8 mouse cellular contexts compared by ENCODE assay signal in genomic region chr2:119675215-119675784, GRCm38 (mm10). TPM values are rescaled to one million over a fixed set of nuclear protein-coding genes. Genes with fewer than 3 reads are reported as not detected.
A peak's percentile ranks its signal among the peaks of the same experiment; 100 is the strongest.
DNase-seq lines count a peak whose midpoint lies in the region; ATAC-seq and TF ChIP-seq lines count a peak whose summit lies in the region.

No protein-coding gene starts in this region.

- peak overlapping the region; percentile 83 for H3K27ac ChIP-seq in hindbrain, embryonic 15.5 days (replicated peaks)

- peak; percentile 42 for DNase-seq in embryo, embryonic 10.5 days (ENCODE audit: low spot score)
- no peak for DNase-seq in embryo, embryonic 11 days
- peak; percentile 24 for DNase-seq in embryo, embryonic 11.5 days (ENCODE audit: low read depth, low spot score)
- no peak for DNase-seq in frontal cortex, postnatal 10 days (ENCODE audit: low spot score in 2 of 2)
- DNase-seq in thymus, postnatal 25 days, result no peak

- ATAC-seq in hindbrain, embryonic 15.5 days (ENCODE audit: low FRiP score, low read depth), result peak; percentile 88
- peak; percentile 67 for ATAC-seq in megakaryocyte progenitor cell, adult 5-6 weeks (replicated peaks; ENCODE audit: poor library complexity)

- peak overlapping the region; percentile 96 for H3K4me2 ChIP-seq in hindbrain, embryonic 15.5 days

- H3K79me3 ChIP-seq in C2C12 (ENCODE audit: low read depth), result peaks cover 50% of the 10 kb centered on the region

- no peaks in the 10 kb centered on the region for H3K27me3 ChIP-seq in C2C12 (ENCODE audit: control insufficient read depth, insufficient read depth, insufficient read length)
- no peaks in the 10 kb centered on the region for H3K27me3 ChIP-seq in hindbrain, embryonic 15.5 days

- H3K79me2 ChIP-seq in C2C12 (ENCODE audit: control insufficient read depth, insufficient read depth), result peaks cover 53% of the 10 kb centered on the region

- peak overlapping the region; percentile 97 for H3ac ChIP-seq in C2C12 (ENCODE audit: control insufficient read depth, insufficient read length, low read depth)

- peaks cover 13% of the 10 kb centered on the region for H3K36me3 ChIP-seq in C2C12 (ENCODE audit: control insufficient read depth, insufficient read depth)
- no peaks in the 10 kb centered on the region for H3K36me3 ChIP-seq in hindbrain, embryonic 15.5 days

- WGBS in hindbrain, embryonic 15.5 days, result 0% methylated on average over 33 of the region's 39 CpGs

- peaks cover 35% of the 10 kb centered on the region for H3K4me1 ChIP-seq in hindbrain, embryonic 15.5 days (replicated peaks)

- no peak for TF ChIP-seq CTCF in C2C12 (IDR thresholded peaks at IDR 0.05; ENCODE audit: control insufficient read depth, insufficient read depth, insufficient read length)

- peak overlapping the region; percentile 92 for H3K4me3 ChIP-seq in C2C12 (ENCODE audit: insufficient read depth, poor library complexity, severe bottlenecking)
- H3K4me3 ChIP-seq in hindbrain, embryonic 15.5 days, result peak overlapping the region; percentile 100

- H3K9ac ChIP-seq in hindbrain, embryonic 15.5 days, result peak overlapping the region; percentile 99

- H3K9me3 ChIP-seq in hindbrain, embryonic 15.5 days, result no peaks in the 10 kb centered on the region

TF ChIP-seq in C2C12, 6 proteins besides CTCF, POLR2A, EP300 and RAD21:
- TF ChIP-seq MAX (IDR thresholded peaks at IDR 0.05) (no peak), MYOG (IDR thresholded peaks at IDR 0.05; ENCODE audit: control insufficient read depth, extremely low read depth, insufficient read length) (no peak), FOSL1 (IDR thresholded peaks at IDR 0.05; ENCODE audit: insufficient read depth, low read length, poor library complexity, severe bottlenecking) (no peak), MYOD1 (IDR thresholded peaks at IDR 0.05; ENCODE audit: control insufficient read depth, insufficient read length, low read depth) (no peak), USF1 (IDR thresholded peaks at IDR 0.05; ENCODE audit: low read depth) (no peak), CEBPB (IDR thresholded peaks at IDR 0.05; ENCODE audit: low read depth) (no peak)

RNA-seq across cellular contexts. Expression of gene Rtf1, which starts 0.4 kb away (rescaled TPM):
- polyA plus RNA-seq in C2C12 (2012; fragmentation: generic; extraction: Trizol), result 9.5 TPM
- 49.3 and 50.1 TPM in 2 replicates for polyA plus RNA-seq in hindbrain, embryonic 15.5 days (2015; fragmentation: Nextera tagmentation; extraction: Ambion mirVana)
- 39.1 and 41.9 TPM in 2 replicates for total RNA-seq in megakaryocyte progenitor cell, adult 5-6 weeks (2015)
- 26.2 and 43.0 TPM in 2 replicates for total RNA-seq in megakaryocyte progenitor cell, adult 5-6 weeks (2017)

RNA-seq across cellular contexts. Expression of gene Ndufaf1, which starts 12.7 kb away (rescaled TPM):
- polyA plus RNA-seq in C2C12 (2012; fragmentation: generic; extraction: Trizol), result 13.2 TPM
- 39.8 and 41.2 TPM in 2 replicates for polyA plus RNA-seq in hindbrain, embryonic 15.5 days (2015; fragmentation: Nextera tagmentation; extraction: Ambion mirVana)
- 37.3 and 38.8 TPM in 2 replicates for total RNA-seq in megakaryocyte progenitor cell, adult 5-6 weeks (2015)
- total RNA-seq in megakaryocyte progenitor cell, adult 5-6 weeks (2017), result 18.4 and 20.4 TPM in 2 replicates

RNA-seq across cellular contexts. Expression of gene Oip5, which starts 57.0 kb away (rescaled TPM):
- 9.0 TPM for polyA plus RNA-seq in C2C12 (2012; fragmentation: generic; extraction: Trizol)
- 6.6 and 7.5 TPM in 2 replicates for polyA plus RNA-seq in hindbrain, embryonic 15.5 days (2015; fragmentation: Nextera tagmentation; extraction: Ambion mirVana)
- total RNA-seq in megakaryocyte progenitor cell, adult 5-6 weeks (2015), result 19.5 and 21.9 TPM in 2 replicates
- total RNA-seq in megakaryocyte progenitor cell, adult 5-6 weeks (2017), result 26.9 and 29.6 TPM in 2 replicates

RNA-seq across cellular contexts. Expression of gene Nusap1, which starts 57.2 kb away (rescaled TPM):
- 6.5 TPM for polyA plus RNA-seq in C2C12 (2012; fragmentation: generic; extraction: Trizol)
- 15.1 and 18.1 TPM in 2 replicates for polyA plus RNA-seq in hindbrain, embryonic 15.5 days (2015; fragmentation: Nextera tagmentation; extraction: Ambion mirVana)
- total RNA-seq in megakaryocyte progenitor cell, adult 5-6 weeks (2015), result 85.9 and 103 TPM in 2 replicates
- 96.0 and 104 TPM in 2 replicates for total RNA-seq in megakaryocyte progenitor cell, adult 5-6 weeks (2017)

Comparison
In these comparisons a context has a peak if more than half of its experiments do, and no peak if none do; other contexts are left out.
1. DNase-seq: peak in embryo, embryonic 10.5 days (single experiment) and embryo, embryonic 11.5 days (single experiment); none in embryo, embryonic 11 days (single experiment), frontal cortex, postnatal 10 days (0 of 2) and thymus, postnatal 25 days (single experiment).